Mouse (Mus musculus) cortical plate, adult 2 months (tissue): ENCODE data around the gene Tmem199. TPM values are rescaled to one million over a fixed set of nuclear protein-coding genes. Genes with fewer than 3 reads are reported as not detected.

Source experiments
- H3K27ac ChIP-seq: fragments of 200-500 bp; 2 replicates; pipeline ENCODE4 v1.5.1; 2012; ENCODE audit warnings: low read length, control low read depth, inconsistent platforms; ENCODE audit not compliant: insufficient read depth
- H3K4me1 ChIP-seq: fragments of 200-500 bp; 2 replicates; pipeline ENCODE4 v1.6.1; 2011; ENCODE audit warnings: low read length; ENCODE audit not compliant: control insufficient read depth, insufficient read depth
- H3K4me3 ChIP-seq: fragments of 200-500 bp; 2 replicates; pipeline ENCODE4 v1.5.1; 2011; ENCODE audit warnings: mild to moderate bottlenecking, low read length, control low read depth; ENCODE audit not compliant: insufficient read depth
- CTCF ChIP-seq: fragments of 200-500 bp; IDR thresholded peaks from 2 replicates; pipeline ENCODE4 v1.5.1; 2011; ENCODE audit warnings: mild to moderate bottlenecking, control low read depth, low read length; ENCODE audit not compliant: insufficient read depth; ENCODE audit errors: extremely low read depth
- POLR2A ChIP-seq: fragments of 200-500 bp; IDR thresholded peaks from 2 replicates; pipeline ENCODE4 v1.6.1; 2011; ENCODE audit warnings: mild to moderate bottlenecking, low read length, control low read depth; ENCODE audit not compliant: insufficient read depth; ENCODE audit errors: extremely low read depth
- polyA plus RNA-seq: library from polyadenylated mRNA; depleted of rRNA; stranded (reverse); fragments of >200 nt; gene quantifications from 2 replicates; pipeline ENCODE4 v1.2.3, GENCODE M21; 2012

The Tmem199 gene
- polyA plus RNA-seq, 1 experiment = 57.8 TPM

- no peak overlapping the region for H3K27ac ChIP-seq
- TF ChIP-seq CTCF = peak; percentile 36; the same call in 1 of the 2 replicates
- TF ChIP-seq POLR2A = no peak
- H3K4me3 ChIP-seq = no peak overlapping the region
- peaks cover 5% of the 10 kb centered on the region; the same call in 1 of the 2 replicates for H3K4me1 ChIP-seq
These were observed 2.8 kb downstream of the Tmem199 start for GRCm38 (mm10) chr11:78509148-78509547.

- Histone ChIP-seq H3K4me3 (no peak overlapping the region), H3K4me1 (no peaks in the 10 kb centered on the region), H3K27ac (no peak overlapping the region)
- TF ChIP-seq CTCF = no peak
- TF ChIP-seq POLR2A = no peak
These were observed 6.5 kb downstream of the Tmem199 start for GRCm38 (mm10) chr11:78505430-78505829.

- TF ChIP-seq CTCF (no peak), POLR2A (no peak)
- no peaks in the 10 kb centered on the region for H3K4me1 ChIP-seq
- no peak within 1 kb of the TSS for H3K27ac ChIP-seq
- H3K4me3 ChIP-seq = no peak within 1 kb of the TSS
These were observed 8.9 kb downstream of the Tmem199 start, which contains the start of gene Sebox for GRCm38 (mm10) chr11:78502909-78503650. Gene Sebox (plus strand): TSS chr11:78503447.

- H3K4me1 ChIP-seq = no peaks in the 10 kb centered on the region
- H3K27ac ChIP-seq = no peak overlapping the region
- TF ChIP-seq POLR2A = no peak
- no peak for TF ChIP-seq CTCF
- no peak overlapping the region for H3K4me3 ChIP-seq
These were observed 10.4 kb downstream of the Tmem199 start for GRCm38 (mm10) chr11:78501529-78501928.

- Histone ChIP-seq H3K27ac (no peak overlapping the region), H3K4me1 (peaks cover 2% of the 10 kb centered on the region; the same call in 1 of the 2 replicates), H3K4me3 (no peak overlapping the region)
- TF ChIP-seq CTCF (no peak), POLR2A (no peak)
These were observed 11.3 kb downstream of the Tmem199 start for GRCm38 (mm10) chr11:78500623-78501202.

GRCm38 (mm10) chr11:78499543-78499942, 12.4 kb downstream of the Tmem199 start:
- H3K4me1 ChIP-seq = peaks cover 2% of the 10 kb centered on the region; the same call in 1 of the 2 replicates
- no peak for TF ChIP-seq CTCF
- no peak for TF ChIP-seq POLR2A
- no peak overlapping the region for H3K27ac ChIP-seq
- no peak overlapping the region; the same call in 1 of the 2 replicates for H3K4me3 ChIP-seq

- TF ChIP-seq POLR2A (no peak), CTCF (no peak)
- peak within 1 kb of the TSS; percentile 96 for H3K4me3 ChIP-seq
These were observed 13.0 kb downstream of the Tmem199 start, which contains the start of gene Vtn for GRCm38 (mm10) chr11:78499004-78499403. Gene Vtn (plus strand): TSS chr11:78499091.

GRCm38 (mm10) chr11:78497544-78498522, 14.1 kb downstream of the Tmem199 start, which contains the start of gene Sarm1:
Gene Sarm1 (minus strand): TSS chr11:78497754.
- H3K4me3 ChIP-seq = peak within 1 kb of the TSS; percentile 96
- no peak for TF ChIP-seq CTCF
- peak; percentile 99 for TF ChIP-seq POLR2A
- H3K4me1 ChIP-seq = peaks cover 2% of the 10 kb centered on the region; the same call in 1 of the 2 replicates
- peak within 1 kb of the TSS; percentile 69 for H3K27ac ChIP-seq

More at GRCm38 (mm10) chr11:78499004-78499403, 13.0 kb downstream of the Tmem199 start, which contains the start of gene Vtn:
- Histone ChIP-seq H3K4me1 (peaks cover 2% of the 10 kb centered on the region; the same call in 1 of the 2 replicates), H3K27ac (no peak within 1 kb of the TSS)

- no peak for TF ChIP-seq CTCF
- TF ChIP-seq POLR2A = no peak
- Histone ChIP-seq H3K4me1 (peaks cover 2% of the 10 kb centered on the region; the same call in 1 of the 2 replicates), H3K4me3 (peak overlapping the region; percentile 96), H3K27ac (peak overlapping the region; percentile 69)
These were observed 14.9 kb downstream of the Tmem199 start for GRCm38 (mm10) chr11:78497071-78497541.
